Mouse (Mus musculus): Measurements from ENCODE around the gene Lrrc19. TPM values are rescaled to one million over a fixed set of nuclear protein-coding genes. Genes with fewer than 3 reads are reported as not detected.
A peak's percentile ranks its signal among the peaks of the same experiment; 100 is the strongest.
"Not testable (repeated sequence)": the region's sequence is repeated elsewhere in the genome, so short reads cannot be mapped to it uniquely, and the experiment has no call there.

Gene Lrrc19
- 0.29 and 0.45 TPM in 2 replicates for polyA plus RNA-seq (2014; fragmentation: Nextera tagmentation; extraction: Ambion mirVana)

DNA sequence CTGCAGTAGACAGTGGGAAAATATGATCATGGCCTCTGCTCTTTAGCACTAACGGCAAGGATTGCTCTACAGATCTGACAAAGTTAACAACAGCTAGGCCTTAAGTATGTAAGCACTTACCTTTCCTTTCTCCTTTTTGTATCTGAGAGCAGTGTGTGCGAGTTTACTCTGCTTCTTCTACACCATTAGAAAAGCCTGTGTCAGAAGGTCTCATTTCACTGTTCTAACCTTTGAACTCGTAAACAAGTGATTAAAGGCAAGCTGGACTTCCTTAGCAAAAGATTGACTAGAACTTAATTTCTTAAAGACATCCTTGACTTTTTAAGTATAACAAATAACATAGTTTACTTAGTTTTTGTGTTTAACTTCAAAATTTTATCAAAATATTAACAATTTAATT is at the start of gene Lrrc19:
Lrrc19 (minus strand) TSS at position 225 of the 400 bp plus-strand sequence.
- H3K27ac ChIP-seq (replicated peaks; ENCODE audit: low read depth, low read length) = no peak within 1 kb of the TSS
- no peaks in the 10 kb centered on the region for H3K27me3 ChIP-seq (ENCODE audit: control insufficient read depth, insufficient read depth, low read length)
- H3K4me2 ChIP-seq (ENCODE audit: low read length) = no peak within 1 kb of the TSS
- DNase-seq = no peak
- ATAC-seq (ENCODE audit: low FRiP score, low TSS enrichment) = no peak
- no peaks in the 10 kb centered on the region for H3K9me3 ChIP-seq (ENCODE audit: control insufficient read depth, low read length)
- no peak within 1 kb of the TSS for H3K9ac ChIP-seq (replicated peaks; ENCODE audit: low read length)
- 93% methylated on average over 3 of the region's 3 CpGs for WGBS
- H3K4me1 ChIP-seq (ENCODE audit: control insufficient read depth, insufficient read depth, low read length) = no peaks in the 10 kb centered on the region
- H3K4me3 ChIP-seq (replicated peaks; ENCODE audit: low read depth, low read length) = no peak within 1 kb of the TSS
- H3K36me3 ChIP-seq (ENCODE audit: control insufficient read depth, insufficient read depth, low read length) = peaks cover 12% of the 10 kb centered on the region

DNA sequence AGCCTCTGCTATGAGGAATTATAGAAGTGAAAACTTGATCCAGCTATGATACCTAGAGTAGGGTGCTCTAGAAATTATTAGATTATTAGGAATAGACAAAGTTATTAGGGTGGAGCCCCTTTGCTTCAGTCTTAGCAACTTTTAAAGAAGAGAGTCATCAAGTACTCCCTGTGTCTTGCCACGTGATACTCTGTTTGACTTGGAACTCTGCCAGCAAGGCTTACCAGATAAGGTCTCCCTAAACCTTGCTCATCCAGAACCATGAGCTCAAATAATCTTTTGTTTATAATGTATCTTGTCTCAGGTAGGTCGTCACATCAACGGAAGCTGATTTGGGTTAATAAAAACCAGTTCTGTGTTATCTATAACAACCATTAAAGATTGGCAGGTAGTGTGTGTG is 46.4 kb upstream of the Lrrc19 start:
- DNase-seq = peak; percentile 2

GRCm38 (mm10) chr4:94692175-94692574 is 42.2 kb upstream of the Lrrc19 start:
- H3K4me3 ChIP-seq (replicated peaks; ENCODE audit: low read depth, low read length) = no peak overlapping the region
- no peaks in the 10 kb centered on the region for H3K27me3 ChIP-seq (ENCODE audit: control insufficient read depth, insufficient read depth, low read length)
- H3K4me2 ChIP-seq (ENCODE audit: low read length) = no peak overlapping the region
- H3K4me1 ChIP-seq (ENCODE audit: control insufficient read depth, insufficient read depth, low read length) = no peaks in the 10 kb centered on the region
- no peaks in the 10 kb centered on the region for H3K9me3 ChIP-seq (ENCODE audit: control insufficient read depth, low read length)
- DNase-seq = no peak
- ATAC-seq (ENCODE audit: low FRiP score, low TSS enrichment) = no peak
- 89% methylated on average over 2 of the region's 2 CpGs for WGBS
- H3K27ac ChIP-seq (replicated peaks; ENCODE audit: low read depth, low read length) = no peak overlapping the region
- peaks cover 17% of the 10 kb centered on the region for H3K36me3 ChIP-seq (ENCODE audit: control insufficient read depth, insufficient read depth, low read length)
- no peak overlapping the region for H3K9ac ChIP-seq (replicated peaks; ENCODE audit: low read length)

More for the DNA sequence above, 46.4 kb upstream of the Lrrc19 start:
- 88% methylated on average over 3 of the region's 3 CpGs for WGBS
- Histone ChIP-seq H3K36me3 (ENCODE audit: control insufficient read depth, insufficient read depth, low read length) (no peaks in the 10 kb centered on the region), H3K27me3 (ENCODE audit: control insufficient read depth, insufficient read depth, low read length) (no peaks in the 10 kb centered on the region), H3K9me3 (ENCODE audit: control insufficient read depth, low read length) (no peaks in the 10 kb centered on the region), H3K4me3 (replicated peaks; ENCODE audit: low read depth, low read length) (no peak overlapping the region), H3K27ac (replicated peaks; ENCODE audit: low read depth, low read length) (no peak overlapping the region), H3K4me1 (ENCODE audit: control insufficient read depth, insufficient read depth, low read length) (no peaks in the 10 kb centered on the region), H3K9ac (replicated peaks; ENCODE audit: low read length) (no peak overlapping the region), H3K4me2 (ENCODE audit: low read length) (no peak overlapping the region)
- ATAC-seq (ENCODE audit: low FRiP score, low TSS enrichment) = no peak

- Histone ChIP-seq H3K4me1 (ENCODE audit: control insufficient read depth, insufficient read depth, low read length) (no peaks in the 10 kb centered on the region), H3K9ac (replicated peaks; ENCODE audit: low read length) (no peak overlapping the region), H3K36me3 (ENCODE audit: control insufficient read depth, insufficient read depth, low read length) (peaks cover 23% of the 10 kb centered on the region), H3K27ac (replicated peaks; ENCODE audit: low read depth, low read length) (no peak overlapping the region), H3K4me2 (ENCODE audit: low read length) (no peak overlapping the region), H3K4me3 (replicated peaks; ENCODE audit: low read depth, low read length) (no peak overlapping the region), H3K27me3 (ENCODE audit: control insufficient read depth, insufficient read depth, low read length) (no peaks in the 10 kb centered on the region), H3K9me3 (ENCODE audit: control insufficient read depth, low read length) (no peaks in the 10 kb centered on the region)
- DNase-seq (no peak), ATAC-seq (ENCODE audit: low FRiP score, low TSS enrichment) (no peak)
- 97% methylated on average over 4 of the region's 4 CpGs for WGBS
These were observed 41.1 kb upstream of the Lrrc19 start for GRCm38 (mm10) chr4:94691078-94691477.

DNA sequence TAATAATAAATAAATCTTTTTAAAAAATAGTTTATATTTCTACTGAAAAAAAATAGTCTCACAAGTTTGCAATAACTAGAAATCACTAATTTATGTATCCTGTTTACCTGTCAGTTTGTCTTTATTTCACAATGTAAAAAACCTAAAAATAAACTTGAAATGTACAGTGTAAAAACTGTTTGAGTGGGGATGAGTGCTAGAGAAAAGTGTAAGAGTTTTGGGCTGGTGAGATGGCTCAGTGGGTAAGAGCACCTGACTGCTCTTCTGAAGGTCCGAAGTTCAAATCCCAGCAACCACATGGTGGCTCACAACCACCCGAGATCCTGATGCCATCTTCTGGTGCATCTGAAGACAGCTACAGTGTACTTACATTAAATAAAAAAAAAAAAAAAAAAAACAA is 39.9 kb upstream of the Lrrc19 start:
- not testable (repeated sequence) for H3K4me2 ChIP-seq (ENCODE audit: low read length); H3K4me1 ChIP-seq (ENCODE audit: control insufficient read depth, insufficient read depth, low read length); H3K9me3 ChIP-seq (ENCODE audit: control insufficient read depth, low read length); DNase-seq; H3K4me3 ChIP-seq (replicated peaks; ENCODE audit: low read depth, low read length); H3K9ac ChIP-seq (replicated peaks; ENCODE audit: low read length); H3K27me3 ChIP-seq (ENCODE audit: control insufficient read depth, insufficient read depth, low read length); ATAC-seq (ENCODE audit: low FRiP score, low TSS enrichment); H3K27ac ChIP-seq (replicated peaks; ENCODE audit: low read depth, low read length)
- peaks cover 23% of the 10 kb centered on the region for H3K36me3 ChIP-seq (ENCODE audit: control insufficient read depth, insufficient read depth, low read length)
- 97% methylated on average over 2 of the region's 2 CpGs for WGBS

GRCm38 (mm10) chr4:94683305-94683704 is 33.4 kb upstream of the Lrrc19 start:
- ATAC-seq (ENCODE audit: low FRiP score, low TSS enrichment) (no peak), DNase-seq (no peak)
- Histone ChIP-seq H3K27me3 (ENCODE audit: control insufficient read depth, insufficient read depth, low read length) (no peaks in the 10 kb centered on the region), H3K9ac (replicated peaks; ENCODE audit: low read length) (no peak overlapping the region), H3K27ac (replicated peaks; ENCODE audit: low read depth, low read length) (no peak overlapping the region), H3K36me3 (ENCODE audit: control insufficient read depth, insufficient read depth, low read length) (peaks cover 41% of the 10 kb centered on the region), H3K4me2 (ENCODE audit: low read length) (no peak overlapping the region), H3K9me3 (ENCODE audit: control insufficient read depth, low read length) (no peaks in the 10 kb centered on the region), H3K4me1 (ENCODE audit: control insufficient read depth, insufficient read depth, low read length) (no peaks in the 10 kb centered on the region), H3K4me3 (replicated peaks; ENCODE audit: low read depth, low read length) (no peak overlapping the region)
- WGBS = 91% methylated on average over 5 of the region's 5 CpGs

DNA sequence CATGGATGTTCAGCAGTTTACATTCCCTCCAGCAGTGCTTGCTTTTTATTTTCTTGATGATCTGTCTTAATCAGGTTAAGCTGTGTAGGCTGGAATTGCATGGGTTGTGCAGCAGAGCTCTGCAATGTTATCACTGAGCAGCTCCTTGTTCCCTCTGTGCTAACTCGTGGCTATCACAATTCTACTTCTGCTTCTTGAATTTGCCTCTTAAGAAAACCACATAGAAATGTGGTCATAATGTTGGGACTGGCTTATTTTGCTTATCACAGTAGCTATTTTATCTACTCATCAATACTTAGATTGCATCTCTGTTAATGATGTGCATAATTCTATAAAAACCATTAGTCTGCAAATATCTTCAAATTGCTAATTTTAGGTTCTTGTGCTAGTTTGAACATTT is 32.1 kb upstream of the Lrrc19 start:
- Histone ChIP-seq H3K9me3 (ENCODE audit: control insufficient read depth, low read length) (no peaks in the 10 kb centered on the region), H3K4me2 (ENCODE audit: low read length) (no peak overlapping the region), H3K4me1 (ENCODE audit: control insufficient read depth, insufficient read depth, low read length) (no peaks in the 10 kb centered on the region), H3K27ac (replicated peaks; ENCODE audit: low read depth, low read length) (no peak overlapping the region), H3K27me3 (ENCODE audit: control insufficient read depth, insufficient read depth, low read length) (no peaks in the 10 kb centered on the region), H3K4me3 (replicated peaks; ENCODE audit: low read depth, low read length) (no peak overlapping the region), H3K9ac (replicated peaks; ENCODE audit: low read length) (no peak overlapping the region), H3K36me3 (ENCODE audit: control insufficient read depth, insufficient read depth, low read length) (peaks cover 28% of the 10 kb centered on the region)
- WGBS = 80% methylated on average over 1 of the region's 1 CpGs
- DNase-seq (no peak), ATAC-seq (ENCODE audit: low FRiP score, low TSS enrichment) (no peak)

- no peaks in the 10 kb centered on the region for H3K27me3 ChIP-seq (ENCODE audit: control insufficient read depth, insufficient read depth, low read length)
- no peaks in the 10 kb centered on the region for H3K9me3 ChIP-seq (ENCODE audit: control insufficient read depth, low read length)
- H3K27ac ChIP-seq (replicated peaks; ENCODE audit: low read depth, low read length) = no peak overlapping the region
- H3K4me2 ChIP-seq (ENCODE audit: low read length) = no peak overlapping the region
- ATAC-seq (ENCODE audit: low FRiP score, low TSS enrichment) (no peak), DNase-seq (no peak)
- 94% methylated on average over 2 of the region's 2 CpGs for WGBS
- no peak overlapping the region for H3K4me3 ChIP-seq (replicated peaks; ENCODE audit: low read depth, low read length)
- no peaks in the 10 kb centered on the region for H3K4me1 ChIP-seq (ENCODE audit: control insufficient read depth, insufficient read depth, low read length)
- peaks cover 23% of the 10 kb centered on the region for H3K36me3 ChIP-seq (ENCODE audit: control insufficient read depth, insufficient read depth, low read length)
- H3K9ac ChIP-seq (replicated peaks; ENCODE audit: low read length) = no peak overlapping the region
These were observed 31.2 kb upstream of the Lrrc19 start for GRCm38 (mm10) chr4:94681181-94681580.

- WGBS = 93% methylated on average over 2 of the region's 2 CpGs
- no peak overlapping the region for H3K9ac ChIP-seq (replicated peaks; ENCODE audit: low read length)
- H3K4me1 ChIP-seq (ENCODE audit: control insufficient read depth, insufficient read depth, low read length) = no peaks in the 10 kb centered on the region
- no peak for ATAC-seq (ENCODE audit: low FRiP score, low TSS enrichment)
- H3K27ac ChIP-seq (replicated peaks; ENCODE audit: low read depth, low read length) = no peak overlapping the region
- H3K27me3 ChIP-seq (ENCODE audit: control insufficient read depth, insufficient read depth, low read length) = no peaks in the 10 kb centered on the region
- no peaks in the 10 kb centered on the region for H3K9me3 ChIP-seq (ENCODE audit: control insufficient read depth, low read length)
- no peak for DNase-seq
- no peak overlapping the region for H3K4me3 ChIP-seq (replicated peaks; ENCODE audit: low read depth, low read length)
- H3K36me3 ChIP-seq (ENCODE audit: control insufficient read depth, insufficient read depth, low read length) = peaks cover 23% of the 10 kb centered on the region
- no peak overlapping the region for H3K4me2 ChIP-seq (ENCODE audit: low read length)
These were observed 30.7 kb upstream of the Lrrc19 start for GRCm38 (mm10) chr4:94680662-94681061.

Data from midbrain, embryonic 14.5 days (tissue).